Mouse (Mus musculus) frontal cortex, adult 2 months (tissue): ENCODE results near the gene Slco1a4. TPM values are rescaled to one million over a fixed set of nuclear protein-coding genes. Genes with fewer than 3 reads are reported as not detected.
"Not testable (repeated sequence)": the region's sequence is repeated elsewhere in the genome, so short reads cannot be mapped to it uniquely, and the experiment has no call there.

Experiments
- DNase-seq, 2 experiments: peaks; one replicate each; pipeline ENCODE4 v3.0.0; 2022; ENCODE audit warnings: low spot score in 1 of 2; ENCODE audit errors: extremely low spot score in 1 of 2
- polyA plus RNA-seq: library from polyadenylated mRNA; depleted of rRNA; stranded (reverse); fragments of >200 nt; gene quantifications from 2 replicates; pipeline ENCODE4 v1.2.3, GENCODE M21; 2012; rRNA removed

The Slco1a4 gene
- polyA plus RNA-seq: 48.0 and 63.9 TPM in 2 replicates

DNA sequence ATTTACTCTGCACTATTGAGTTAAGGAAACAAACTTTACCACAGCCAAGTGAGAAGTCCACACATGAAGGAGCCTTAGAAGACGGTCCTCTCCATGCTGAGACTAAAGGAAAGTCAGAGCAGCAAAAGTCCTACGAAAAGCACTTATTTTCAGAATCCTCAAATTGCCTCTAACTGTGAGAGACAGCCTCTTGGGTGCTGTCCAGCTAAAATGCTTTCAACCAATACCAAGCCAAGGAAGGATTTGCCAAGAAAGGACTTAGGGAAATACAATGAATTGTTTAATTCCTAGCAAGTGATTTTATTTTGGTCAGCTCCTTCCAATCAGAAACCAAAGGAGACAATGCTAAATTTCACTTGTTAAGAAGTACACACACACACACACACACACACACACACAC, at the start of gene Slco1a4:
TSS of gene Slco1a4 (minus strand) at position 115 of the 400 bp plus-strand sequence.
- peak in 1 of 2 experiments; percentile 3 for DNase-seq

DNA sequence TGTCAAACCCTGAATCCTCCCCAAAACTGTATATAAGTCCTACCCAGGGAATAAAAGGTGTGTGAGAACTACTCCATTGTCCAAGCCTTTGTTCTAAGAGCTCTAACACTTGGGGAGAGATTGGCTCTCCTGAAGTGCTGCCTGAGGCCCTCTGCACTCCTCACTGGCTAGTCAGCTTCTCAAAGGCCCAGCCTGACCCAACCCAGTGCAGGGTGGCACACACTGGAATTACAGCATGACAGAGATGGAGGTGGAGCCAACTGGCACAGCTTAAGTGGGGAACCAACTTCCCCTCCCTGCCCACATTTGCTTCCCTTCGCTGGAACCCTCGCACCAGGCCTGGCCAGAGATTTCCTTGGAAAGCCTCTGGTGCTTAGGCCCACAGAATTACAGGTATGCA, 42.2 kb upstream of the Slco1a4 start:
- DNase-seq: no peak

DNA sequence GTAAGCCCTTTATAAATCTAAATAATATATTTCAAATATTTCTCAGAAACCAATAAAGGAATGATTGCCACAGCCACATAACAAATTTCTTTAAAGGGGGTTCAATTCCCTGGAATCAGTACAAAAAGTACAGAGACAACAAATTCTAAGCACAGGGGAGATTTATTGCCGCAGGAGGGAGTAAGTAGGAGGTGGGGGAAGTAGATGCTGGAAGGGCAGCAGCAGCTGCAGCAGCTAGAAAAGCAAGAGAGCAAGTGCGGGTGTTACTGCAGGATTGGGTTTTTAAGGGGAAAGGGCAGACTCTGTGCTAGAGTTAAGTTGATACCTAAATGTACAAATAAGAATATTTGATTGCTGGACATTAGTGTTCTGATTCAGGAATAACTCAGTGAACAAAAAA, 33.7 kb upstream of the Slco1a4 start:
- DNase-seq: no peak

DNA sequence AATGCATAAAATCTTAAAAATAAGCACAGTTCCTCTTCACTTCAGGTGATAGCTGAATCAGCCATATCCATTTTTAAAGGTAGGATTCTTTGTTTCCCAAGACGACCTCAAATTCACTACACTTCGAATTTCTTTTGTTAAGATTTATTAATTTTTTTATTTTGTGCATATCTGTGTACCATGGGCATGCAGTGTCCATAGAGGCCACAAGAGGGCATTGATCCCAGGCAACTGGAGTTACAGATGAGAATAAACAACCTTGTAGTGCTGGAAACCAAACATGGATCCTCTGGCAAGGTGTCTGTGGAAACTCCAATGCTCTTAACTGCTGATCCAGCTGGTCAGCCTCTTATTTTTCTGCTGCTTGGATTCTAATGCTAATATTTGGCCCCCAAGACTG, 32.2 kb upstream of the Slco1a4 start:
- DNase-seq: no peak

DNA sequence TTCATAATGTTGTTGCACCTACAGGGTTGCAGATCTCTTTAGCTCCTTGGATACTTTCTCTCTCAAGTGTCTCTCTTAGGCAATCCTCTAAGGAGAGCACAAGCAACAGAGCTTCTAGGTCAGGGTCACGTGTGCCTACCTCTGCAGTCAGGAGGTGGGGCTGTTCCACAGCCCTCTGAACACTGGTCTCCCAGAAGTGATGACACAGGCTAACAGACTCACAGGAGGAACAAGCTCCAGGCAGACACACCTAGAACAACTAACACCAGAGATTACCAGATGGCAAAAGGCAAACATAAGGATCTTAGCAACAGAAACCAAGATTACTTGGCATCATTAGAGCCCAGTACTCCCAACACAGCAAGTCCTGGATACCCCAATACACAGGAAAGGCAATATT, 26.6 kb upstream of the Slco1a4 start:
- DNase-seq: no peak

DNA sequence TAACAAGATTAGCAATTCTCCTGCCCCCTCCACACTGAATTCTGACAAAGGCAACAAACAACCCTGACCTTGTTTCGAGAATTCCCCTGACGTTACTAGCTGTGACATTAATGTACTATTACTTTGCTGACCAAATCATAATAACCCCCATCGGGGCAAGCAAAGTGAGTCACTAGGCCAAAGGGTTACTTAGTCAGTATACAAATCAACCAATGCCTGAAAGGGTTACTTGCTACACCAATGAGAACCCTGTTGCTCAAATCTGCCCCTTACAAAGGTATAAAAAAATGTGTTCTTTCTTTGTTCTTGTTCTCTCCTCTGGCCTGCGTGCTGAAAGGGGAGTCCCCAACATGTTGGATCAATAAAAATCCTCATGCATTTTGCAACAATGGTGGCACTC, 19.7 kb upstream of the Slco1a4 start:
- not testable (repeated sequence) for DNase-seq

DNA sequence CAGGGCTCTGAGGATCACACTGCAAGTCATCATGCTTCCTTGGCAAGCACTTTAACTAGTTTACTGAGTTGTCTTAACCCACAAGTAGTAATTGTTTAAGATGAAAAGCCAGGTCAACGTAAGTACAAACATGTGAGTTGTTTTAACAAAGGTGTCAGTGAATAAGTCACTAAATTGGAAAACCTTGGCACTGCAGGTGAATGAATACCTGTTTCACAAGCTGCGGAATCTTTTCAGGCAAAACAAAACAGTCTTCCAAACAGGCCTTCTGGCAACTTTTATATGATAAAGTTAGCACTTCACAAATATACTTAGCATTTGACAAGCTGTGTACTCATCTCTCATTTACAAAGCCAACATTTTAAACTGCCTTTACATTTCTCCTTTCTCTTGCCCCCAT, 15.7 kb upstream of the Slco1a4 start:
- DNase-seq: no peak

DNA sequence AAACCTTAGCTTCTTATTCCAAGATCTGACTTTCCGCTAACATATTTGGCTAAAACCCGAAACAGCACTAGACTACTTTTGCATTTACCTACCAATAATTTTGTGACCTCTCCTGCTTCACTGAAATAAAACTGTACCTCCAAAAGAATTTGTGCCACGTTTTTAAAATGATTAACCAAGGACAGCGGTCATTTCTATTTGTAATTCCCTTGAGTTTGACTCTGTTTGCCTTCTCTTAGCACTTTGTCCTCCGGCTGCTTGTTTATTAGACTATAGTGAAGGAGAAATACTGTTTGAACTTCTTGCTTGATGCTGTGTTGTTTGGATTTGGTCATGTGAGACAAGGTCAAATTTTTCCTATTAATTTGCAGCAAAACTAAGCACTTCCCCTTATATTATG, 12.7 kb upstream of the Slco1a4 start:
- no peak for DNase-seq

DNA sequence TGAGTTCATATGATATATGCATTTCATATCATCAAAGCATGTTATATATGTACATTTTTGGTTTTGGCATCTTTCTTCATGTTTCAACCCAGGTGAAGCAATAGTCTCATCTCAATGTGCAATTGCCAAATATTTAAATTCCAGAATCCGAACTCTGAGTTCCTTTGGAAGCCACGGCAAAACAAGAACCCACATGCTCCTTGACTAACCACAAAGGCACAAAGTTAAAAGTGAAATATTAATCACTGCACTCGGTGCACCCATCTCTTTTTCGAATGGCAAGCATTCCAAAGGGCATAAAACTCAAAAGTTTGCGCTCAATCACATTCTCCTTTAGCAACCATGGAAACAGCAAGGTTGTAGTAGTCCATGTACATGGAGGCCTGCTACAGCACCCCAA, 10.0 kb upstream of the Slco1a4 start:
- no peak for DNase-seq

DNA sequence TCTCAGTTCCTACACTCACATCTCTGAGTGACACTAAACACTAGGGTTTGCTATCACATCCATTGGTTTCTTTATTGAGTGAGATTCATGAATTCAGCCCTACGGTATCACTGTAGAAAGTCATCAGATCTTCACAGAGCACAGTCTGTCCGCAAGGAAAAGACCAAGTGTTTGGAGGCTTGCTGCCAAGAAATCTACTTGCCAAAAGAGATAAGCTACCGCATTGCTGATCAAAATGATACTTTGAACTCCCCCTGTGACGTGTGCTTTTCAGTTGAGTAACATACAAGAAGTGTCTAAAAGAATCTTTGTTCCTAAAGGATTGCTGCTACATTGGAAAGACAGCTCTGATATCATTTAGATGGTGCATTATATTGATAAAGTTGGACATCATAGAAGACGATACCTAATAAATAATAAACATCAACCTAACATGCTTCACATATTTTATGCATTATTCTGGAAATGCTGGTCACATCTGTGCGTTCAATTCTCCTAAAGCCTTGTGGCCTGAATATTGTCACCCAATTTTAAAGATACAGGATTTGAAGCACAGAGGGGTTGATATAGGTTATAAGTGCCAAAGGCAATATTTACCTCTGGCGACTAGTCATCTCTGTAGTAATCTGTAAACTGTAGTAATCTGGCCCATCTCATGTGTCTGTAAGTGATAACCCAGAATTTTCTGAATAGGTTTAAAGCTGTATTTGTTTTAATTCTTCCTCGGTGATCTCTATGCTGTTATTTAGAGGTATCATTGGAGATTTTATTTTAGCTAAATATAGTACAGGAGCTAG, 1.9 kb upstream of the Slco1a4 start:
- DNase-seq: no peak

DNA sequence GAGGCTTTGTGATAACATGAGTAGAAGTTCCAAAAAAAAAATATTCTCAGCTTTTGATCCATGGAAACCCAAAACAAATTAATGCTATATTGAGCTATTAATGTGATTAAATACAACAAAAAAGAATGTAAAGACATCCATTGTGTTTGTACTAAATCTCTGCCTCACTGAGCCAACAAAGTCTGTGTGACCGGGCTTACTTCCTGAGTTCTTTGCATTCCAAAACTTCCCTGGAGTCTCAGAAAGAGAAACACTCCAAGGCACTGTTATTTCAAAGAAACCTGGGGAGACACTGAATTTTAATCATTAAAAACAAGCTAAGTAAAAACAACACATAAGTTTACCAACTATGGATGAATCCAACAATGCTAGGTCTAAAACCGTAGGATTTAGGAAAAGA, 2.4 kb downstream of the Slco1a4 start:
- no peak for DNase-seq

DNA sequence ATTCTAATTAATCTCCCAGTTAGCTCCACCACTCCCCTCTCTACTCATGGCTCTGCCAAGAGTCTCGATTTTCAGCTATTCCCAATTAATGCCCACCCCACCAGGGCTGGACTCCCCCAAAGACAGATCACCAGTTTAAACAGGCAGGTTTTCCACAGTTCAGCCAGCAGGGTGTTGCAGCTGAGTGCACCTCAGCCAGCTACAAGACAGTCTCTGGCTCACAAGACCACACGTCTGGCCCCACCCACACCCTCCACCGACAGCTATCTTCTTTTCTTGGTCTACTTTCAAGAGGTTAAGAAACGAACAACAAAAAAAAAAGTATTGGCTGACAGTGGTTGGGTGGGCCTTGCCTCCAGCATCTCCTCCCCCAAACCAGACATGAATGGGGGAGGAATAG, 6.9 kb downstream of the Slco1a4 start:
- DNase-seq: no peak

DNA sequence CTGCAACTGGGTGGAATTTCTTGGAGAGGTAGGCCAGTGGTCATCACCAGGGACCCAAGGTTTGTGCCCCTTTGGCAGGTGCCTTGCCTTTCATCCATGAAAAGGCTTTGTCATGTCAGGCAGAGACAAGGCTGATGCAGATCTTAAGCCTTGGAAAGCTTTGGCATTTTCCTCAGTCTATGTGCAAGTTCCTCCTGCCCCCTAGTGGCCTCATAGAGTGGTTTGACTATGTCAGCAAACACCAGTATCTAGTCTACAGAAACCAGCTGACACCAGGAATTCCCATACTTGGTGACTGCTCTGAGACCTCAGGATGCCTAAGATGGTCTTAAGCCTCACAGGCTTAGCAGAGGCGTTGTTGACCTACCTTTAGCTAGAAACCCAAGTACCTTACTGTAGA, 58.2 kb downstream of the Slco1a4 start:
- DNase-seq: peak in 1 of 2 experiments; percentile 60

DNA sequence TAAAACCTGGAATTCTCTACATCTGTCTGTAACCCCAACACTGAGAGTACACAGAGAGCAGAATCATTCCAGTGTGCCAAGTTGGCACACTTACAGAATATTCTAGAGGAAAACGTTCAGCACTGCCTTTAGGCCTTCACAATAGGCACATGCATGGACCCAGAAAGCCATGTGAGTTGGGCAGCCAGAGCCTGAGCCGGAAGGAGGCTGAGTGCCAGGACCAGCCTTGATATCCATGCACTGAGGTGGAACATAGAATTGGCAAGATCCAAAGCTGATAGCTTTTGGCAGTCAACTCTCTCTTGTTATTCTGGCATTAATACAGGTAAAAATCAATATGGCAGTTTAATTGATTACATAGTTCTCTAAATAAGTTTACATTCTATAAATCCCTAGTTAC, 81.5 kb downstream of the Slco1a4 start:
- DNase-seq: no peak

DNA sequence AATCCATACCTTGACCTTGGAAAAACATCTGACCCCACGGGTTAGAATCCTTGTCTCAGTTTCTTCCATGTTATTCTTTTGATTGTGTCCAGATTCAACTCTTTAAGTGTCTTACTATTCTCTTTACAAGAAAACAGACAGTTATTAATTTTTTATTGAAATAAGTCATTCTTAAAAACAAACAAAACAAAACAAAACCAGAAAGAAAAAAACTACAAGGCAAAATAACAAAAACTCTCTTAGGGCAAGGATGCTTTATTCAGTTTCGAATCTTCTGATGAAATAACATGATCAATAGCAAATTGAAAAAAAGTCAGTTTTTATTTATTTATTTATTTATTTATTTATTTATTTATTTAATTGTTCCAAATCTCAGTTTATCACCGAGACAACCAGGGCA, 82.3 kb downstream of the Slco1a4 start, which contains the start of gene Gm5724:
TSS of gene Gm5724 (minus strand) at position 101 of the 400 bp plus-strand sequence.
- no peak for DNase-seq

Other genes with a start within 250 kb of the Slco1a4 start
- gene Slco1b2, start 226.7 kb downstream of the Slco1a4 start, polyA plus RNA-seq: 0.16 and 0.19 TPM in 2 replicates
- gene Gm5724, start 82.4 kb downstream of the Slco1a4 start, polyA plus RNA-seq: not detected in 2 replicates
- not detected in 2 replicates for gene Slco1a1, start 90.8 kb upstream of the Slco1a4 start, polyA plus RNA-seq
- gene Gm6614, start 155.2 kb upstream of the Slco1a4 start, polyA plus RNA-seq: not detected in 2 replicates